Mouse (Mus musculus): Measurements from ENCODE around the gene Pitx2. TPM values are rescaled to one million over a fixed set of nuclear protein-coding genes. Genes with fewer than 3 reads are reported as not detected.

The Pitx2 gene
- polyA plus RNA-seq (2011; ENCODE audit: insufficient read depth, insufficient read length, low replicate concordance, missing spikeins): not detected in 2 replicates

DNA sequence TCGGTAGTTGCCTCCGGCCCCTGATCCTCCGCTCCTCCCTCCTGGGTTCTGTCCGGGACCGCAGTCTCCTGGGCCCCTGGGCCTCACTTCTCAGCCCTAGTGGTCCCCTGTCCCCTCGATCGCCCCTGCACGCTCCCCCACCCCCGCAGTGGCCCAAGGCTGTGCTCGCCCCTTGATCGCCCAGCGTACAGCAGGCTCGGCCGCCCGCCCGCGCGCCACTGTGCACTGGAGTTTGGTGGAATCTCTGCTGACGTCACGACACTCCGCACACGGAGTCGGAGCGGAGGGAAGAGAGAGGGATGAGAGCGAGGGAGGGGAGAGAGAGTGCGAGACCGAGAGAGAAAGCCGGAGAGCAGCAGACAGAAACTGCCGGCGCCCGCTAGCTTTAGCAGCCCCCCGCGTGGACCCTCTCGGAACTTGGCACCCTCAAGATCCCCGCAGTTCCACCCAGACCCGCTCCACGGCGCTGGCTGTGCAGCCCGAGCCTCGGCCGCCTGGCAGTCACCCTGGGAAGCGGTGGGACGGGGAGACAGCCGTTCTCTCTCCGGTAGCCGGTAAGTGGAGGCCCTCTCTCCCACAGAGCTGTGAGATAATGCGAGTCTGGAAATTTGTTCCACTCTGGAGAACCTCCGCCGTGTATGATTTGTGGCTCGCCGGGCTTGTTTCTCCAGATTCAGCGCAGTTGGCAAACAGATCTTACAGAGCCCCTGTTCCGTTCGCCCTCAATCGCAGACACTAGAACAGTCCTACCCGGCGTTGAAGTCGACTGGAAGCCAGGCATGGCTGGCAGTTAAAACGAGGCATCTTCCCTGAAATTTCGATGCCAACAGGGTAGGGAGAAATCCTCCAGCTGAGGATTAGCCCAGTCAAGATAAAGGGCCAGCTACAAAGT, at the start of gene Pitx2:
Gene Pitx2, plus strand, starts transcription at position 270 of the 892 bp plus-strand sequence.
- Histone ChIP-seq H3K27ac (ENCODE audit: control insufficient read depth, insufficient read depth, low read depth, low read length, poor library complexity) (no peak within 1 kb of the TSS), H3K4me1 (ENCODE audit: control insufficient read depth, insufficient read depth, low read length) (no peaks in the 10 kb centered on the region), H3K4me3 (replicated peaks; ENCODE audit: control insufficient read depth, low read depth, low read length) (no peak within 1 kb of the TSS)
- TF ChIP-seq POLR2A (IDR thresholded peaks at IDR 0.05; ENCODE audit: borderline replicate concordance, control insufficient read depth, low read depth, low read length) (no peak), CTCF (IDR thresholded peaks at IDR 0.05; ENCODE audit: control insufficient read depth, insufficient read depth, low read length) (no peak)
- WGBS: 6% methylated on average over 60 of the region's 60 CpGs

DNA sequence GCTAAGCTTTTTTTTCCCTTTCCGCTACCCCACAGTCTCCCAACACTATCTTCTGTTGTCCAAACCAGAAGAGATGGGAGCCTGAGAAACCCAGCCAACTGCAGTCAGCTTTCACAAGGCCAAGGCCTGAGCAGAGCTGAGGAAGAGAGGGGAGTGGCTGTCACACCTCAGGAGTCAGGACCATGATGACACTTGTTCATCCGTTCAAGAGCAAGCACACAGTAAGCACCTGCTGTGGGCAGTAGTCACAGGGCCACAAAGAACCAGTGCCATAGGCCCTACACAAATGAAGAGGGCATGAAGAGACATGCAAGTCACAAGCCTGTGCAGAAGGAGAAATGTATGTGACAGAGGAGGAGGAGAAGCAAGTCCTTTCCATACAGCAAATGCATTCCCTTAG, 49.7 kb upstream of the Pitx2 start:
- TF ChIP-seq CTCF (IDR thresholded peaks at IDR 0.05; ENCODE audit: control insufficient read depth, insufficient read depth, low read length): no peak
- TF ChIP-seq POLR2A (IDR thresholded peaks at IDR 0.05; ENCODE audit: borderline replicate concordance, control insufficient read depth, low read depth, low read length): no peak
- 83% methylated on average over 2 of the region's 2 CpGs for WGBS
- H3K4me1 ChIP-seq (ENCODE audit: control insufficient read depth, insufficient read depth, low read length): no peaks in the 10 kb centered on the region
- no peak overlapping the region for H3K27ac ChIP-seq (ENCODE audit: control insufficient read depth, insufficient read depth, low read depth, low read length, poor library complexity)
- H3K4me3 ChIP-seq (replicated peaks; ENCODE audit: control insufficient read depth, low read depth, low read length): no peak overlapping the region

DNA sequence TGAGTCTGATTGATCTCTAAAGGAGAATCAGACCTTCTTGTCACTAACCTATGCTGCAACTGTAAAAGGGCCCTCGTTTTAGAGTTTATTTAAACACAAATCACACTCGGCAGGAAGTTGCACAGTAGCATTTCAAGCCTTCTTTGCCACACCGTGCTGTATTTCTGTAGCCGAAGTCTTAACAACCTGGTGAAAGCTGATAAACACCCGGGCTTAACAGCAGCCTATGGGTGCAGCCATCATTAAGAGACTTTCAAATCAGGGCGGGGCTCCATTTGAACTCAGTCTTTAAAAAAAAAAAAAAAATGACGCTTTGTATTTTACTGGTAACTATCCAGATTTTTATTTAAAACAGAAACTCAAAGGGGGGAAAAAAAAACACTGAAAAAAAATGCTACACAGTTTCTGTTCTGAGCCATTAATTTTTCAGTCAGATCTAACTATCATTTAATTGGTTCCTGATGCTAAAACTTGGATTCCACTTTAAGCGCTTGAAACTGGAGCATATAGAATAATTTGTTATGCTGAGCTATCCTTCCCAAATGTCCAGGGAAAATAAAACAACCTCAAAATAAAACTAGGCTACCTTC, 48.5 kb upstream of the Pitx2 start:
- H3K27ac ChIP-seq (ENCODE audit: control insufficient read depth, insufficient read depth, low read depth, low read length, poor library complexity): no peak overlapping the region
- TF ChIP-seq POLR2A (IDR thresholded peaks at IDR 0.05; ENCODE audit: borderline replicate concordance, control insufficient read depth, low read depth, low read length): no peak
- TF ChIP-seq CTCF (IDR thresholded peaks at IDR 0.05; ENCODE audit: control insufficient read depth, insufficient read depth, low read length): no peak
- H3K4me1 ChIP-seq (ENCODE audit: control insufficient read depth, insufficient read depth, low read length): no peaks in the 10 kb centered on the region
- H3K4me3 ChIP-seq (replicated peaks; ENCODE audit: control insufficient read depth, low read depth, low read length): no peak overlapping the region
- WGBS: 44% methylated on average over 8 of the region's 8 CpGs

DNA sequence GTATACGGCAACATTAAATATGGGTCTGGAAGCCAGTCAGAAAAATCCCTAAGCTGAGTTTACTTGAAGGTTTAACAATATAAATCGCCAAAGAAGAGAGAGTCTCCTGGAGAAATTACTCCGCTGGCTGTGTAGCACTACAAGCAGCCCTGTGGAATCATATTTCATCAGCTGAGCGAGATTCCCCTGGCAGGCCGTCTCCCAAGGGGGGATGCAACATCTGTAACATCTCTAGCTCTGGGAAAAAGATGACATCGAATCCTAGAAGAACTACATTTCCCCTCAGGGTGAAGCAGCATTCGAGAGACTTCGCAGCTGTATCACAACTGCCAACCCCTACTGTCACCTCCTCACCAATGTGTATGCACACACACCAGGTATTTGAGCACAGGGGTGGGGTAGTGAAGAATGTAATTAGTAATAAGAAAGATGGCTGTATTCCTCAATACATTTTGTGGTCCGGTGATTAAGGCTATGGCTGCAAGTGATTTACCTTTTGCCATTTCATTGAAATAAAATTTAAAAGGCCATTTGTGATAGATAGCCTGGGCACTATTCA, 40.8 kb upstream of the Pitx2 start:
- 72% methylated on average over 9 of the region's 9 CpGs for WGBS
- Histone ChIP-seq H3K4me1 (ENCODE audit: control insufficient read depth, insufficient read depth, low read length) (no peaks in the 10 kb centered on the region), H3K27ac (ENCODE audit: control insufficient read depth, insufficient read depth, low read depth, low read length, poor library complexity) (no peak overlapping the region), H3K4me3 (replicated peaks; ENCODE audit: control insufficient read depth, low read depth, low read length) (no peak overlapping the region)
- no peak for TF ChIP-seq CTCF (IDR thresholded peaks at IDR 0.05; ENCODE audit: control insufficient read depth, insufficient read depth, low read length)
- no peak for TF ChIP-seq POLR2A (IDR thresholded peaks at IDR 0.05; ENCODE audit: borderline replicate concordance, control insufficient read depth, low read depth, low read length)

DNA sequence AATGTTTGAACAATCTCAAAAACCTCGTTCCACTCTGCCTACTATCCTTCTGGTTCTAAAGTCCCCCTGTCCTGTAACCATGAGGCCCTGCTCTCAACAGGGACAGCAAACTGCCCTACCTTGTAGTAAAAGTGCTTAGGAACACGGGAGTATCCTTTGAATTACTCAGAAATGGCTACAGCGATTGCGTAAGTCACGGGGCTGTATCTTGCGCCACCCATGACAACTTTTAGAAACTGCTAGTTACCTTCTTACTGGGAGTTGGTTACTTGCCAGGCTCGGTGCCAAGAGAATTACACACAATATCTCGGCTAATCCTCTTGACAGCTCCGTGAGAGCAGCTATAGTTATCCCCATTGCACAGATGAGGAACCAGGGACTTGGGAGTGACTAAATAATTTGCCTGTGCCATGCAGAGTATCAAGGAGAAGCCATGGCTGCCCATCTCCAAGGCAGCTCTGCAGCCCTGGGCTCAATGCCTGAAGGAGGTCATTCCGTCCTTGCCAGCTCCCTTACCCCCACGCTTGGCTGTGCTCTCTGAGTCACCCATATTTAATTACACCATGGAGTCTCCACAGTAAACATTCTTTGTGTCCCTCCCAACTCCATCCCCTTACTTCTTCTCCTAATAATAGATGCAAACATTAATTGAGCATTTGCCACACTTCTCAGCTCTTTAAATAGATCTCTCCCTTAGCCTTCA, 38.2 kb upstream of the Pitx2 start:
- TF ChIP-seq POLR2A (IDR thresholded peaks at IDR 0.05; ENCODE audit: borderline replicate concordance, control insufficient read depth, low read depth, low read length): no peak
- no peak for TF ChIP-seq CTCF (IDR thresholded peaks at IDR 0.05; ENCODE audit: control insufficient read depth, insufficient read depth, low read length)
- H3K27ac ChIP-seq (ENCODE audit: control insufficient read depth, insufficient read depth, low read depth, low read length, poor library complexity): no peak overlapping the region
- no peaks in the 10 kb centered on the region for H3K4me1 ChIP-seq (ENCODE audit: control insufficient read depth, insufficient read depth, low read length)
- H3K4me3 ChIP-seq (replicated peaks; ENCODE audit: control insufficient read depth, low read depth, low read length): no peak overlapping the region
- 72% methylated on average over 11 of the region's 11 CpGs for WGBS

DNA sequence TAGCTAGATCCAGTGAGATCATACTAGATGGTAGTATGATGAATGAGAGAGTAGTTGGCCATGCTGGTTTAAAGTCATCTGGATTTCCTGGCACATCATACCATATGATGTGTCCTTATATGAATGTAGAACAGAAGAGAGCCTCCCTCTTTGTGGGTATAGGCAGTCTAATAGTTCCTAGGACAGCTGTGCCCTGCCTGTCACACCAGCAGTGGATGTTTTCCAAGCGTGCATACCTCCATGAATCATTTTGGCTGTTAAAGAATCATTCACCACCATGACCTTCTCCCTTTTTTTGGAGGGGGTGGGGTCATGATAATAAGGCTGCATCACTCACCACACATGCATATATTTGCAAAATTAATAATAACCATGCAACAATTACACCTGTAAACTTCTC, 35.4 kb upstream of the Pitx2 start:
- Histone ChIP-seq H3K4me3 (replicated peaks; ENCODE audit: control insufficient read depth, low read depth, low read length) (no peak overlapping the region), H3K27ac (ENCODE audit: control insufficient read depth, insufficient read depth, low read depth, low read length, poor library complexity) (no peak overlapping the region), H3K4me1 (ENCODE audit: control insufficient read depth, insufficient read depth, low read length) (no peaks in the 10 kb centered on the region)
- no peak for TF ChIP-seq CTCF (IDR thresholded peaks at IDR 0.05; ENCODE audit: control insufficient read depth, insufficient read depth, low read length)
- TF ChIP-seq POLR2A (IDR thresholded peaks at IDR 0.05; ENCODE audit: borderline replicate concordance, control insufficient read depth, low read depth, low read length): no peak
- WGBS: 66% methylated on average over 1 of the region's 1 CpGs

DNA sequence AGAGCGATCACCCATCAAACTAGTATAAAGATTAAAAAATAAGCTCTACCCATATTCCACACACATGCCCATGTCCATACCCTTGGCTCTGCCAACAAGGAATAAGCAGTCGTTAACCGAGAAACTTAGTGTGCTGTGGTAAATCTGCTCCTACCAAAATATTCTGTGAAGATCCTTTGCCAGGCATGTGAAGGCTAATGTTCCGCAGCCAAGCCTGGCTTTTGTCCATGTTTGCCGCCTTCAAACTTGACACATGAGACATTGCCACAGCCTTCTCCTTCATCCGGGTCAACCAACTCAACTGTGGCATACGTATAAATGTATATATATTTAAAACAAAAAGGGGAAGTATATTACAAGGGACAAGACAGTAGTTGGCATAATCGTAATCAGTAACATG, 34.0 kb upstream of the Pitx2 start:
- Histone ChIP-seq H3K27ac (ENCODE audit: control insufficient read depth, insufficient read depth, low read depth, low read length, poor library complexity) (no peak overlapping the region), H3K4me1 (ENCODE audit: control insufficient read depth, insufficient read depth, low read length) (no peaks in the 10 kb centered on the region), H3K4me3 (replicated peaks; ENCODE audit: control insufficient read depth, low read depth, low read length) (no peak overlapping the region)
- no peak for TF ChIP-seq POLR2A (IDR thresholded peaks at IDR 0.05; ENCODE audit: borderline replicate concordance, control insufficient read depth, low read depth, low read length)
- TF ChIP-seq CTCF (IDR thresholded peaks at IDR 0.05; ENCODE audit: control insufficient read depth, insufficient read depth, low read length): no peak
- 74% methylated on average over 8 of the region's 8 CpGs for WGBS

DNA sequence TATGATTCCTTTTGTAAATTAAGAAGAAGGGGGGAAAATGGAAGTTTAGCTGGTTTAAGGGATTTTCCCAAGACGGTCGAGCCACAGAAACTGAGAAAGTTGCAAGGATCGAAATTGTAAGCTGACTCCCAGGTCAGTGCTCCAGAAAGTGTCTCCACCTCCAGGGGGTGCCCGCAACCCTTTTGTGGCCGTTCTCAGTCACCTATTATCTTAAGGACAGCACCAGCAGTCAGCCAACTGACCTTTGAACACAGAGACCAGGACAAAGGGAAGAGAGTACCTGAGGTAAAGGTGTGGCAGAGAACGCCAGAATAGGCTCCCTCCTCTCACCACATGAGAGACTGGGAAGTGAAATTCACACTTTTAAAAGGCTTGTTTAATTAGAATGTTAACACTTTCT, 33.0 kb upstream of the Pitx2 start:
- TF ChIP-seq CTCF (IDR thresholded peaks at IDR 0.05; ENCODE audit: control insufficient read depth, insufficient read depth, low read length) (no peak), POLR2A (IDR thresholded peaks at IDR 0.05; ENCODE audit: borderline replicate concordance, control insufficient read depth, low read depth, low read length) (no peak)
- Histone ChIP-seq H3K4me1 (ENCODE audit: control insufficient read depth, insufficient read depth, low read length) (no peaks in the 10 kb centered on the region), H3K27ac (ENCODE audit: control insufficient read depth, insufficient read depth, low read depth, low read length, poor library complexity) (no peak overlapping the region), H3K4me3 (replicated peaks; ENCODE audit: control insufficient read depth, low read depth, low read length) (no peak overlapping the region)
- WGBS: 8% methylated on average over 6 of the region's 6 CpGs

All from bone marrow, adult 2 months (tissue).